Mouse (Mus musculus): ENCODE measurements around the gene H2al1f. TPM values are rescaled to one million over a fixed set of nuclear protein-coding genes. Genes with fewer than 3 reads are reported as not detected.
"Not testable (repeated sequence)": the region's sequence is repeated elsewhere in the genome, so short reads cannot be mapped to it uniquely, and the experiment has no call there.

H2al1f gene
- polyA plus RNA-seq (2011; ENCODE audit: insufficient read depth, insufficient read length, low replicate concordance, missing spikeins) = not detected in 2 replicates

DNA sequence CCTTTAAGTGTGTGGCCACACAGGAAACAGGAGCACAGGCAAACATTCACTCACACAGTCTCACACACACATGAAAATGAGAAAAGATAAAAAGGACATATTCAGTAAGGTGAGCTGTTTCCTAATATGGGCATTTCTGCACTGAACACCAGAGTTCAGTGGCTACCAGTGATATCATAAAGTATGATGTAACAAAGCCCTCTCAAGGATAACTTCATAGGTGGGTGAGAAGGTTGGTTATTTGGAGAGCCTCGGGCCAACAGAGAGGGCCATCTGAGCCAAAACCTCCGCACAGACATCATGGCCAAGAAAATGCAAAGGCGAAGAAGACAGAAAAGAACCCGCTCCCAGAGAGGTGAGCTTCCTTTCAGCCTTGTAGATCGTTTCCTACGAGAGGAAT lies at the start of gene H2al1f:
H2al1f (plus strand) TSS at position 301 of the 400 bp plus-strand sequence.
- not testable (repeated sequence) for H3K27ac ChIP-seq (ENCODE audit: control insufficient read depth, insufficient read depth, low read depth, low read length, poor library complexity); H3K4me3 ChIP-seq (replicated peaks; ENCODE audit: control insufficient read depth, low read depth, low read length); H3K4me1 ChIP-seq (ENCODE audit: control insufficient read depth, insufficient read depth, low read length)
- no CpG with 5 or more reads among the region's 6 CpGs for WGBS

DNA sequence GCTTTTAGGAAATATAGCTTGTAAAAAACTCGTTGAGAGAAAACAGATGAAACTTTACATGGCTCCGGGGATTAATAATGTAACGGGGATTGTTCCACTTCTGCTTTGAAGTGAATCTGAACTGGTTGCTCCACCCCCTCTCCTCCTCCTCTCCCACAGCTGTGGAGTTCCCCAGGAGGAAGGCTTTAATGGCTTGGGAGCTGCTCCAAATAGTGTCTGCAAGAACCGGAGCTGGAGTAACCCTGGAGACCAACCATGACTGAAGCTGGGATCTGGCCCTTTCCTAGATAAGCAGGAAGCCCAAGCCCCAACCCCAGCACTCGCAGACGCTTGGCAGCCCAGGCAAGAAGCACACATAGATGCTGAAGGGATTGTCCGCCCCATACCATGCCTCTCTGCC lies 47.2 kb upstream of the H2al1f start:
- Histone ChIP-seq H3K4me3 (replicated peaks; ENCODE audit: control insufficient read depth, low read depth, low read length) (no peak overlapping the region), H3K27ac (ENCODE audit: control insufficient read depth, insufficient read depth, low read depth, low read length, poor library complexity) (no peak overlapping the region), H3K4me1 (ENCODE audit: control insufficient read depth, insufficient read depth, low read length) (no peaks in the 10 kb centered on the region; the same call in 1 of the 2 replicates)
- WGBS = 64% methylated on average over 7 of the region's 7 CpGs
- TF ChIP-seq POLR2A (IDR thresholded peaks at IDR 0.05; ENCODE audit: borderline replicate concordance, control insufficient read depth, low read depth, low read length) = no peak

DNA sequence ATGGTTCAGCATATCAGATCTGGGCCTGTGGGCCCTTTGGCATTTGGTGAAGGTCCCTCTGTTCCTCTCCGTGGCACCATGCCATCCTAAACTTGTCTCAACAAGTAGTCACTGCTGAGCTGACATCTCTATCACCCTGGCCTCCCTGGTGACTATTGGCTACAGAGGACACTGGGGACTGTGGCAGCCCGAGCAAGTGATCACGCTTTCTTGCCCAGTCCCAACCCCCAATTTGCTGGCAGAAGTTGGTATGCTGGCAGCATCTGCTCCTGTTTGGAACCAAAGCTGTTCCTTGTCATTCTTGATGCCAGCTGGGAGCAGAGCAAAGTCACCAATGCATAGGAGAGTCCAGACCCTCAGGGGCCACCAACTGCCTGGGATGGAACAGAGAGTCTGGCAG lies 45.9 kb upstream of the H2al1f start:
- H3K27ac ChIP-seq (ENCODE audit: control insufficient read depth, insufficient read depth, low read depth, low read length, poor library complexity) = no peak overlapping the region
- no peak overlapping the region for H3K4me3 ChIP-seq (replicated peaks; ENCODE audit: control insufficient read depth, low read depth, low read length)
- WGBS = 80% methylated on average over 3 of the region's 3 CpGs
- TF ChIP-seq POLR2A (IDR thresholded peaks at IDR 0.05; ENCODE audit: borderline replicate concordance, control insufficient read depth, low read depth, low read length) (no peak), CTCF (IDR thresholded peaks at IDR 0.05; ENCODE audit: control insufficient read depth, insufficient read depth, low read length) (no peak)
- no peaks in the 10 kb centered on the region; the same call in 1 of the 2 replicates for H3K4me1 ChIP-seq (ENCODE audit: control insufficient read depth, insufficient read depth, low read length)

DNA sequence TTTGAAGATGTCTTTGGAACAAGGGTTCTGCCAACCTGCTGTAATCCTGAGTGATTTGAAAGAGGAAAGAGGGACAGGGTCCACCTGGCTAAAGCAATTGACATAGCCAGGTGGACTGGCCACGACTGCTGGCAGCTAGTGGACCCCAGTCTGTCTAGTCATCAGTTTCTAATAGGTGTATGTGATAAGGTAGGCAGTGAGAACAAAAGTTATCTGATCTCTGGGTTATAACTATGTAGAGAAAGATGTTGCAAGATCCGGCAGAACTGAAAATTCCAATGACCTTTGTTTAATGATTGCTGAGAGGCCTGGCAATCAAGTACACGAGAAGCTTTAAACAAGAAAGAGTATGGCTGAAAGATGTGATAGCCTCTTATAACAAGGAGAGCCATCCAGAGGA lies 41.8 kb upstream of the H2al1f start:
- no peaks in the 10 kb centered on the region; the same call in 1 of the 2 replicates for H3K4me1 ChIP-seq (ENCODE audit: control insufficient read depth, insufficient read depth, low read length)
- H3K4me3 ChIP-seq (replicated peaks; ENCODE audit: control insufficient read depth, low read depth, low read length) = no peak overlapping the region
- TF ChIP-seq CTCF (IDR thresholded peaks at IDR 0.05; ENCODE audit: control insufficient read depth, insufficient read depth, low read length) (no peak), POLR2A (IDR thresholded peaks at IDR 0.05; ENCODE audit: borderline replicate concordance, control insufficient read depth, low read depth, low read length) (no peak)
- no peak overlapping the region for H3K27ac ChIP-seq (ENCODE audit: control insufficient read depth, insufficient read depth, low read depth, low read length, poor library complexity)
- WGBS = 72% methylated on average over 3 of the region's 3 CpGs

DNA sequence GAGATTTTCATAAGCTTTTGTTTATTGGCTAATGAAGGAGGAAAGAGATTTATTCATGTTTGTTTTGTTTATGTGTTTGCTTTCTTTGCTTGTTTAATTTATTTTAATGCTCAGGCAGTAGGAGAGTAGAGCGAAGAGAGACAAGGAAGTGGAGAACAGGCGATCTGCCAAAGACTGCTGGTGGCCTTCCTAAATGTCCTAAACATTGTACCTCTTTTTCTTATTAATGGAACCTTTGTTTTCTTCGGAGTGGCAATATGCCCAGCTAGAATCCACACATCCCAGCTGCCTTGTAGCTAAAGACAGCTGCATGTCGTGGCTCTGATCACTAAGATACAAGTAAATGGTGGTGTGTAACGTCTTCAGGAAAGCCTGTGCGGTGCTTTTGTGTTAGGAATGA lies 37.9 kb upstream of the H2al1f start:
- Histone ChIP-seq H3K4me3 (replicated peaks; ENCODE audit: control insufficient read depth, low read depth, low read length) (no peak overlapping the region), H3K27ac (ENCODE audit: control insufficient read depth, insufficient read depth, low read depth, low read length, poor library complexity) (no peak overlapping the region), H3K4me1 (ENCODE audit: control insufficient read depth, insufficient read depth, low read length) (no peaks in the 10 kb centered on the region)
- TF ChIP-seq POLR2A (IDR thresholded peaks at IDR 0.05; ENCODE audit: borderline replicate concordance, control insufficient read depth, low read depth, low read length) = no peak
- TF ChIP-seq CTCF (IDR thresholded peaks at IDR 0.05; ENCODE audit: control insufficient read depth, insufficient read depth, low read length) = no peak
- WGBS = 73% methylated on average over 6 of the region's 6 CpGs

DNA sequence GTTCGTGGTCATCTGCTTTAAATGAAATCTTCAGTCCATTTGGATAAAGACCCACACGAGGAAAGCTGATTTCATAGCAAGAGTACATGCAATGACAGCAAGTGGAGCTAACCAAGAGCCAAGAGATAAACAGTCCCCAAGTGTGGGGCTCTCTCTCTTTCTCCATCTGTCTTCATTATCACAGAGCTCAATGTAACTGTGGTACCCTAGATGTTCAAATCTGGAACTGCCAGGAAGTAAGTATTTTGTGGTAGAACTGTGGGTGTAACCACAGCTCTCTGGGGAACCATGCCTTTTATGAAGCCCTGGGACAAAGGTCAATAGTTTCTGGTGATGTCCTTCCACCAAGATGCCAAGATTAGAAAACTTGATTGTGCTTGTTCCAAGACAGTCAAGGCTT lies 34.2 kb upstream of the H2al1f start:
- 37% methylated on average over 2 of the region's 2 CpGs for WGBS
- Histone ChIP-seq H3K4me1 (ENCODE audit: control insufficient read depth, insufficient read depth, low read length) (no peaks in the 10 kb centered on the region), H3K4me3 (replicated peaks; ENCODE audit: control insufficient read depth, low read depth, low read length) (no peak overlapping the region), H3K27ac (ENCODE audit: control insufficient read depth, insufficient read depth, low read depth, low read length, poor library complexity) (no peak overlapping the region)
- no peak for TF ChIP-seq CTCF (IDR thresholded peaks at IDR 0.05; ENCODE audit: control insufficient read depth, insufficient read depth, low read length)
- TF ChIP-seq POLR2A (IDR thresholded peaks at IDR 0.05; ENCODE audit: borderline replicate concordance, control insufficient read depth, low read depth, low read length) = no peak

DNA sequence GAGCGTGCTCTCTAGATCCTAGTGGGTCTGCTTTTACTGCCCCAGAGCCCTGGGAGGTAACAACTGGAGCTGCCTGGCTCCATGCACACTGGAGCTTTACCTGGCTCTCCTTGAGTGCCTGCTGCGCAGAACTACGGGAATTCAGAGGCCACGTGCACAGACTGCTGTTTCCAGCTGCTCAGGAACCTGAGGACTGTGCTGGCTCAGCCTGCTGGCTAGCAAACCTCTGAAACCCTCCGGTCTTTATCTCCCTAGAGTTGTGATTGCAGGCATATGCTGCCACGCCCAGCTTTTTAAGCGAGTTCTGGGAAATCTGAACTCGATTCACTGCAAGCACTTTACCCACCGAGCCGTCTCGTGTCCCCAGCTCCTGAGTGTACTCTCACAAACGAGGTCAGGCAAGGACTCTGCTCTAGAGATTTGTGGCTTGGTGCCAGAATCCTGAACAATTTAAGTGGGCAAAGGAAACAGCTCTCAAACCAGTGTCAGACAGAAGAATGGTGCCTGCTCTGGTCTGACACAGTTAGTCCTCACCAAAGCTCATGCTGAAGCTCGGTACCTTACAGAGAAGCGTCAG lies 26.6 kb upstream of the H2al1f start:
- H3K27ac ChIP-seq (ENCODE audit: control insufficient read depth, insufficient read depth, low read depth, low read length, poor library complexity) = no peak overlapping the region
- 70% methylated on average over 14 of the region's 14 CpGs for WGBS
- H3K4me3 ChIP-seq (replicated peaks; ENCODE audit: control insufficient read depth, low read depth, low read length) = no peak overlapping the region
- no peaks in the 10 kb centered on the region for H3K4me1 ChIP-seq (ENCODE audit: control insufficient read depth, insufficient read depth, low read length)
- TF ChIP-seq CTCF (IDR thresholded peaks at IDR 0.05; ENCODE audit: control insufficient read depth, insufficient read depth, low read length) = no peak
- TF ChIP-seq POLR2A (IDR thresholded peaks at IDR 0.05; ENCODE audit: borderline replicate concordance, control insufficient read depth, low read depth, low read length) = no peak

DNA sequence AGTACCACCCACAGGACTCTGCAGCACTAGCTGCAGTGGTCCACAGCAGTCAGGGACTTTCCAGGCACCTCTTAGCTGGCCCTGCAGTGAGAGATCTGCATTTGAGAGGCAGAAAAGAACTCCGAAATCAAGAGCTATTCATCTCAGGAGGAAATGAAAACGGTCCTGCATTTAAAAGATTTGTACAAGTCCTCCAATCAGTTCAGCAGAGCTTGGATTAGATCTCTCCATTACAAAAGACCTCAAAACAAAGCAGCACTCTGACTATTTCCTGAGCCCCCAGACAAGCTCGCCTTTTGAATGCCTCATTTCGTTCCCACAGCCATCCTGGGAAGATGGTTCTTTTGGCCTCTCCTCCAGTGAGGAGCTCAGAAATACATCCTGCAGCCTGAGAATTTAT lies 25.7 kb upstream of the H2al1f start:
- WGBS = 52% methylated on average over 4 of the region's 4 CpGs
- TF ChIP-seq CTCF (IDR thresholded peaks at IDR 0.05; ENCODE audit: control insufficient read depth, insufficient read depth, low read length) = no peak
- TF ChIP-seq POLR2A (IDR thresholded peaks at IDR 0.05; ENCODE audit: borderline replicate concordance, control insufficient read depth, low read depth, low read length) = no peak
- Histone ChIP-seq H3K27ac (ENCODE audit: control insufficient read depth, insufficient read depth, low read depth, low read length, poor library complexity) (no peak overlapping the region), H3K4me3 (replicated peaks; ENCODE audit: control insufficient read depth, low read depth, low read length) (no peak overlapping the region), H3K4me1 (ENCODE audit: control insufficient read depth, insufficient read depth, low read length) (no peaks in the 10 kb centered on the region)

DNA sequence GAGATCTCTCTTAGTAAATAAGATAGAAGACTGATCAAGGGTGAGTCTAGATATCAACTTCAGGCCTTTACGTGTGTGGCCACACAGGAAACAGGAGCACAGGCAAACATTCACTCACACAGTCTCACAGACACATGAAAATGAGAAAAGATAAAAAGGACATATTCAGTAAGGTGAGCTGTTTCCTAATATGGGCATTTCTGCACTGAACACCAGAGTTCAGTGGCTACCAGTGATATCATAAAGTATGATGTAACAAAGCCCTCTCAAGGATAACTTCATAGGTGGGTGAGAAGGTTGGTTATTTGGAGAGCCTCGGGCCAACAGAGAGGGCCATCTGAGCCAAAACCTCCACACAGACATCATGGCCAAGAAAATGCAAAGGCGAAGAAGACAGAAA lies 16.0 kb upstream of the H2al1f start, which contains the start of gene H2al1a:
H2al1a (plus strand) TSS at position 301 of the 400 bp plus-strand sequence.
- H3K4me1 ChIP-seq (ENCODE audit: control insufficient read depth, insufficient read depth, low read length); H3K27ac ChIP-seq (ENCODE audit: control insufficient read depth, insufficient read depth, low read depth, low read length, poor library complexity); H3K4me3 ChIP-seq (replicated peaks; ENCODE audit: control insufficient read depth, low read depth, low read length): not testable (repeated sequence)
- WGBS = no CpG with 5 or more reads among the region's 3 CpGs

DNA sequence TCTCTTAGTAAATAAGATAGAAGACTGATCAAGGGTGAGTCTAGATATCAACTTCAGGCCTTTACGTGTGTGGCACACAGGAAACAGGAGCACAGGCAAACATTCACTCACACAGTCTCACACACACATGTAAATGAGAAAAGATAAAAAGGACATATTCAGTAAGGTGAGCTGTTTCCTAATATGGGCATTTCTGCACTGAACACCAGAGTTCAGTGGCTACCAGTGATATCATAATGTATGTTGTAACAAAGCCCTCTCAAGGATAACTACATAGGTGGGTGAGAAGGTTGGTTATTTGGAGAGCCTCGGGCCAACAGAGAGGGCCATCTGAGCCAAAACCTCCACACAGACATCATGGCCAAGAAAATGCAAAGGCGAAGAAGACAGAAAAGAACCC lies 12.8 kb upstream of the H2al1f start, which contains the start of gene H2al1b:
H2al1b (plus strand) TSS at position 301 of the 400 bp plus-strand sequence.
- H3K27ac ChIP-seq (ENCODE audit: control insufficient read depth, insufficient read depth, low read depth, low read length, poor library complexity); H3K4me3 ChIP-seq (replicated peaks; ENCODE audit: control insufficient read depth, low read depth, low read length); H3K4me1 ChIP-seq (ENCODE audit: control insufficient read depth, insufficient read depth, low read length): not testable (repeated sequence)
- 88% methylated on average over 1 of the region's 3 CpGs for WGBS

DNA sequence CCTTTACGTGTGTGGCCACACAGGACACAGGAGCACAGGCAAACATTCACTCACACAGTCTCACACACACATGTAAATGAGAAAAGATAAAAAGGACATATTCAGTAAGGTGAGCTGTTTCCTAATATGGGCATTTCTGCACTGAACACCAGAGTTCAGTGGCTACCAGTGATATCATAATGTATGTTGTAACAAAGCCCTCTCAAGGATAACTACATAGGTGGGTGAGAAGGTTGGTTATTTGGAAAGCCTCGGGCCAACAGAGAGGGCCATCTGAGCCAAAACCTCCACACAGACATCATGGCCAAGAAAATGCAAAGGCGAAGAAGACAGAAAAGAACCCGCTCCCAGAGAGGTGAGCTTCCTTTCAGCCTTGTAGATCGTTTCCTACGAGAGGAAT lies 9.6 kb upstream of the H2al1f start, which contains the start of gene H2al1c:
H2al1c (plus strand) TSS at position 301 of the 400 bp plus-strand sequence.
- not testable (repeated sequence) for H3K4me3 ChIP-seq (replicated peaks; ENCODE audit: control insufficient read depth, low read depth, low read length); H3K4me1 ChIP-seq (ENCODE audit: control insufficient read depth, insufficient read depth, low read length); H3K27ac ChIP-seq (ENCODE audit: control insufficient read depth, insufficient read depth, low read depth, low read length, poor library complexity)
- WGBS = 85% methylated on average over 2 of the region's 6 CpGs

DNA sequence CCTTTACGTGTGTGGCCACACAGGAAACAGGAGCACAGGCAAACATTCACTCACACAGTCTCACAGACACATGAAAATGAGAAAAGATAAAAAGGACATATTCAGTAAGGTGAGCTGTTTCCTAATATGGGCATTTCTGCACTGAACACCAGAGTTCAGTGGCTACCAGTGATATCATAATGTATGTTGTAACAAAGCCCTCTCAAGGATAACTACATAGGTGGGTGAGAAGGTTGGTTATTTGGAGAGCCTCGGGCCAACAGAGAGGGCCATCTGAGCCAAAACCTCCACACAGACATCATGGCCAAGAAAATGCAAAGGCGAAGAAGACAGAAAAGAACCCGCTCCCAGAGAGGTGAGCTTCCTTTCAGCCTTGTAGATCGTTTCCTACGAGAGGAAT lies 6.4 kb upstream of the H2al1f start, which contains the start of gene H2al1d:
H2al1d (plus strand) TSS at position 301 of the 400 bp plus-strand sequence.
- H3K4me1 ChIP-seq (ENCODE audit: control insufficient read depth, insufficient read depth, low read length); H3K27ac ChIP-seq (ENCODE audit: control insufficient read depth, insufficient read depth, low read depth, low read length, poor library complexity); H3K4me3 ChIP-seq (replicated peaks; ENCODE audit: control insufficient read depth, low read depth, low read length): not testable (repeated sequence)
- WGBS = no CpG with 5 or more reads among the region's 6 CpGs
